Comparison of ENCODE assay signal across 31 mouse cellular contexts in genomic region chr8:120830661-120831060, GRCm38 (mm10).
DNase-seq lines count a peak whose midpoint lies in the region; ATAC-seq and TF ChIP-seq lines count a peak whose summit lies in the region.
"Had no signal": no experiment of that assay in that cellular context is flagged by ENCODE, and none has a peak within 500 bp of the region (broad histone marks: within the 10 kb centered on the region; RNA-seq: fewer than 3 reads in every experiment).

No protein-coding gene starts in this region.

- TF ChIP-seq CTCF in lung, postnatal 0 days (IDR thresholded peaks at IDR 0.05) = no peak

- no peaks in the 10 kb centered on the region for H3K9me3 ChIP-seq in intestine, embryonic 15.5 days
- no peaks in the 10 kb centered on the region for H3K9me3 ChIP-seq in lung, postnatal 0 days (ENCODE audit: low read length)
- H3K9me3 ChIP-seq: embryonic facial prominence, embryonic 12.5 days; heart, embryonic 15.5 days; hindbrain, embryonic 12.5 days; liver, embryonic 13.5 days; midbrain, embryonic 13.5 days; neural tube, embryonic 13.5 days had no signal

- peak overlapping the region; percentile 54; the same call in 1 of the 2 replicates for H3K27ac ChIP-seq in intestine, embryonic 15.5 days
- H3K27ac ChIP-seq in lung, postnatal 0 days (ENCODE audit: low read length) = peak overlapping the region; percentile 34
- H3K27ac ChIP-seq: embryonic facial prominence, embryonic 12.5 days; heart, embryonic 15.5 days; hindbrain, postnatal 0 days; layer of hippocampus, adult 2 months; liver, embryonic 13.5 days; macrophage; midbrain, embryonic 13.5 days; neural tube, embryonic 13.5 days had no signal

- no peak overlapping the region; the same call in 1 of the 2 replicates for H3K9ac ChIP-seq in intestine, embryonic 15.5 days
- no peak overlapping the region for H3K9ac ChIP-seq in lung, postnatal 0 days (replicated peaks; ENCODE audit: low read depth)
- H3K9ac ChIP-seq: heart, embryonic 15.5 days; hindbrain, embryonic 12.5 days; liver, embryonic 13.5 days; midbrain, embryonic 13.5 days; neural tube, embryonic 13.5 days had no signal

- TF ChIP-seq EP300 in lung, postnatal 0 days (IDR thresholded peaks at IDR 0.05) = peak; percentile 99

- no peak overlapping the region for H3K4me3 ChIP-seq in intestine, embryonic 15.5 days (replicated peaks)
- no peak overlapping the region for H3K4me3 ChIP-seq in lung, postnatal 0 days (ENCODE audit: low read depth, low read length)
- H3K4me3 ChIP-seq: embryonic facial prominence, embryonic 12.5 days; heart, embryonic 15.5 days; hindbrain, embryonic 12.5 days; layer of hippocampus, adult 2 months; liver, embryonic 13.5 days; midbrain, embryonic 13.5 days; neural tube, embryonic 13.5 days had no signal

- 0 out of 2 replicates have a peak overlapping the region, but pooled peaks have one; percentile 17 for H3K4me2 ChIP-seq in intestine, embryonic 15.5 days (replicated peaks)
- H3K4me2 ChIP-seq in lung, postnatal 0 days (replicated peaks; ENCODE audit: low read depth, low read length) = no peak overlapping the region
- H3K4me2 ChIP-seq: embryonic facial prominence, embryonic 12.5 days; heart, embryonic 15.5 days; hindbrain, embryonic 12.5 days; liver, embryonic 13.5 days; midbrain, embryonic 13.5 days; neural tube, embryonic 13.5 days had no signal

- no peak for ATAC-seq in intestine, embryonic 15.5 days
- ATAC-seq in lung, postnatal 0 days = peak; percentile 93
- ATAC-seq: forebrain, embryonic 14.5 days; hindbrain, postnatal 0 days; midbrain, embryonic 13.5 days had no signal

- H3K4me1 ChIP-seq in intestine, embryonic 15.5 days (replicated peaks) = peaks cover 16% of the 10 kb centered on the region; the same call in 1 of the 2 replicates
- no peaks in the 10 kb centered on the region for H3K4me1 ChIP-seq in lung, postnatal 0 days (ENCODE audit: insufficient read depth, low read depth, low read length)
- H3K4me1 ChIP-seq: midbrain, embryonic 13.5 days had no signal

- H3K27me3 ChIP-seq in intestine, embryonic 15.5 days (replicated peaks) = no peaks in the 10 kb centered on the region
- H3K27me3 ChIP-seq in lung, postnatal 0 days (replicated peaks; ENCODE audit: insufficient read depth, low read length) = no peaks in the 10 kb centered on the region
- H3K27me3 ChIP-seq: liver, embryonic 13.5 days had no signal

- H3K36me3 ChIP-seq in intestine, embryonic 15.5 days = no peaks in the 10 kb centered on the region
- H3K36me3 ChIP-seq in lung, postnatal 0 days (ENCODE audit: insufficient read depth, low read length) = no peaks in the 10 kb centered on the region
- H3K36me3 ChIP-seq: embryonic facial prominence, embryonic 12.5 days; heart, embryonic 15.5 days; hindbrain, embryonic 12.5 days; liver, embryonic 13.5 days; midbrain, embryonic 13.5 days; neural tube, embryonic 13.5 days had no signal

- peak; percentile 87 to 90 for DNase-seq in lung, adult 18-20 months
- DNase-seq in lung, postnatal 0 days (ENCODE audit: low spot score) = peak; percentile 81
- peak; percentile 82 to 92 for DNase-seq in lung, postnatal 4 days
- no peak for DNase-seq in right cerebral cortex, postnatal 10 days (ENCODE audit: low spot score in 2 of 2)
- DNase-seq in layer of hippocampus, adult 8-10 months (ENCODE audit: low spot score in 2 of 2) = no peak
- no peak for DNase-seq in gastrocnemius, postnatal 25 days
- no peak for DNase-seq in adrenal gland, postnatal 36 days
- DNase-seq: adrenal gland, postnatal 10 days; B cell, adult 2 months; cerebellum, adult 11 months; cerebellum, adult 9-10 months; embryo, embryonic 11 days; gastrocnemius, postnatal 36 days; heart, postnatal 36 days; kidney, adult 18-20 months; kidney, postnatal 36 days; left cerebral cortex, postnatal 4 days; liver, embryonic 13.5 days; right cerebral cortex, postnatal 25 days; spleen, adult 18-20 months; thymus, postnatal 14 days had no signal

- 47% methylated on average over 12 of the region's 12 CpGs for WGBS in intestine, embryonic 15.5 days
- WGBS in lung, postnatal 0 days = 43% methylated on average over 12 of the region's 12 CpGs

Comparison
In these comparisons a context has a peak if more than half of its experiments do, and no peak if none do; other contexts are left out.
1. DNase-seq: peak in lung, adult 18-20 months (2 of 2), lung, postnatal 0 days (single experiment) and lung, postnatal 4 days (2 of 2); none in right cerebral cortex, postnatal 10 days (0 of 2), layer of hippocampus, adult 8-10 months (0 of 2), gastrocnemius, postnatal 25 days (single experiment) and adrenal gland, postnatal 36 days (0 of 2).